Mouse (Mus musculus): ENCODE results near the gene Pitpnc1.
A peak's percentile ranks its signal among the peaks of the same experiment; 100 is the strongest.

Gene Pitpnc1

GRCm38 (mm10) chr11:107276898-107277297 is 193.6 kb downstream of the Pitpnc1 start:
- no peak for DNase-seq (ENCODE audit: low read depth)

- no peak for DNase-seq (ENCODE audit: low read depth)
Measured at GRCm38 (mm10) chr11:107276337-107276736, 194.2 kb downstream of the Pitpnc1 start.

GRCm38 (mm10) chr11:107275902-107276301 is 194.6 kb downstream of the Pitpnc1 start:
- DNase-seq (ENCODE audit: low read depth), result peak; percentile 14

DNA sequence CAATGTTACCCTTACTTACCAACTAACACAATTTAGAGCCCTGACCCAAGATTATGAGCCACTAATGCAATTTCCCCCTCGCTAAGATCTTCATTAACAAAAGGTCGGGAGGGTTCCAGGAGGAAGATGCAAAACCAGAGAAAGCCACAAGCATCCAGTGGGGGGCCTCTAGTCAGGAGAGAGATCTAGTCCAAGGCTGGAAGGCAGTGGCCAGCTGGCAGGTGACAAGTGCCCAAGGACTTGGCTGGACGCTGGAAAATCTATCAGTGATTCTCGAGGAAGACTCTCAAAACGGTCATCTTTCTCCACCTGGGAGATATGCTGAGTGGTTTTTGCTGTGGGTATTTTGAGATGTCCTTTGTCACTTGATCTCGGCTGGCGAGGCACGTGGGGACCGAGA is 196.3 kb downstream of the Pitpnc1 start:
- no peak for DNase-seq (ENCODE audit: low read depth)

- no peak for DNase-seq (ENCODE audit: low read depth)
Measured at GRCm38 (mm10) chr11:107272351-107272975, 198.0 kb downstream of the Pitpnc1 start.

DNA sequence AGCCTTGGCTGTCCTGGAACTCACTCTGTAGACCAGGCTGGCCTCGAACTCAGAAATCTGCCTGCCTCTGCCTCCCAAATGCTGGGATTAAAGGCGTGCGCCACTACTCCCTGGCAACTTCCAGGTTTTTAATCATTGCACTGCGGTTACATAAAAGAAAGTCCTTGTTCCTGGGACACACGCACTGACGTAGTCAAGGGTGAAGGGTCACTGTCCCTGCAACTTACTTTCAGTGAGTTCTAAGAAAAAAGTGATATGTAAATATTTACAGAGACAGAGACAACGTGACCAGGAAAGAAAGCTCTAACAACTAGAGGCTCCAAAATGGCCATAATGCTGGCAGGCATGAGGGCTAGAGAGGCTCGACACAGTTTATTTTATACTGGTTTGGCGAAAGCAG is 199.9 kb downstream of the Pitpnc1 start:
- no peak for DNase-seq (ENCODE audit: low read depth)

GRCm38 (mm10) chr11:107267522-107267921 is 203.0 kb downstream of the Pitpnc1 start:
- DNase-seq (ENCODE audit: low read depth), result no peak

- DNase-seq (ENCODE audit: low read depth), result no peak
Measured at GRCm38 (mm10) chr11:107265861-107266260, 204.6 kb downstream of the Pitpnc1 start.

DNA sequence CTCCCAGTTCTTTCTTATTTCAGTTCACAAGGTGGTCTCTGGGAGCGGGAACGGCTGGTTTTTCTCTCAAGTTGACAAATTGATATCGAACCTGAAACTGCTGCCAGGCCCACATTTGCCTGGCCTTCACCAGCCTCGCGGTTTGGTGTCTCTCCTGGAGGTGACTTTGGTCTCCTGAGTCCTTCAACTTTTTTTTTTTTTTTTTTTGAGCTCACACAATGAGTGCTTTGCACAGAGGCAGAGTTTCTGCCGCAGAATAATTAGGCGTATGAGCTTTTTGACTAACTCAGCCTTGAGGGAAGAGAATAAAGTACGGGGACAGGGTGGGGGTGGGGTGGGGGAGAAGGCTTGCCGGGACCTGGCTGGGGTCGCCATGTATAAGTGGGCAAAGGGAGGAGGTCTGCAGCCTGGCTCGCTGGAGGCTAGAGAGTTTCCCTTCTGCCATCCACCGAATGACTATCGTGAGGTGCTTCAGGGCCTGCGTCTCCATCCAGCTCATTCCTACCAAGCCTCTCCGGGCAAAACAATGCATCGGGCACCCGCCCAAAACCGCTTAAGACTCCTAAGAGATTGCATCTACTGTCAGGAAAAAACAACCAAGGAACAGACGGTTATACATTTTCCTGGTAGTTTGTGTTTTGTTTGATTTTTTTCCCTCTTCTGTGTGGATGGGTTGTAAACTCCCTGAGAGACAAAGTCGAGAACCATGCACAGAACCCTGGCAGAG is 205.4 kb downstream of the Pitpnc1 start:
- DNase-seq (ENCODE audit: low read depth), result no peak

DNA sequence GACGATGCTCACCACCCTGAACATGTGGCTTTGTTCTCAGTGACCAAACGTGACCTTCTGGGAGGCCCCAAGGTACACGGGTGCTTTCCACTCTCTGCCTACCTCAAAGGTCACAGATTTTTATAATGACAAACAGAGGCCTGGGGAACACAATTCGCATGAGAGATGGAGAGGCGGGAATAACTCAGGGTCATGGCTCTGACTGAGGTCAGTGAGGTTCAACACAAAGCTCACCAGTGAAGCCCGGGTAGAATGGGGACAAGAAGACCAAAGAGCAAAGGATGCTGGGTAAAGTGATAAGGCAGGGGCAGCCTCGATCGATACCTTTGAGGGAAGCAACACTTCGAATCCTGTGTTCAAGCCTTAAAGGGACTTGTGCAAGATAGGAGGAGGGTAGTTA is 206.7 kb downstream of the Pitpnc1 start:
- DNase-seq (ENCODE audit: low read depth), result no peak

DNA sequence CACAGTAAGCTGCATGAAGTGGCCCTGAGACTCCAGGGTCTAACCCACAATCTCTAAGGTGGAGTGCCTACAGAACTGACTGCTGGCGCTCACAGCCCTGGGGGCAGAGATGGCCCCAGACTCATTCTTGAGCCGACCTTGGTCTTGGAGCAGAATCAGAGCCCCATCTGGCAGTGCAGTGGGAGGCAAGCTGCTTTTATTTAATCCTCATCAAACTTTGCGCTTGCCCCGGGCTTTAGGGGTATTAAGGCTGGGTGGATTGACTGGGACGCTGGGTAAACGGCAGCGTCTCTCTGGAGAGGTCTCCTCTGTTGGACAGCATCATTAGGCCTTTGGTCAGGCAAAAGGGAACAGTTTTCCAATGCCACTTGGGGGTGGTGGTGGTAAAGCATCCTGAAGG is 211.1 kb downstream of the Pitpnc1 start:
- DNase-seq (ENCODE audit: low read depth), result no peak

- peak; percentile 17 for DNase-seq (ENCODE audit: low read depth)
Measured at GRCm38 (mm10) chr11:107255185-107255584, 215.3 kb downstream of the Pitpnc1 start.

DNA sequence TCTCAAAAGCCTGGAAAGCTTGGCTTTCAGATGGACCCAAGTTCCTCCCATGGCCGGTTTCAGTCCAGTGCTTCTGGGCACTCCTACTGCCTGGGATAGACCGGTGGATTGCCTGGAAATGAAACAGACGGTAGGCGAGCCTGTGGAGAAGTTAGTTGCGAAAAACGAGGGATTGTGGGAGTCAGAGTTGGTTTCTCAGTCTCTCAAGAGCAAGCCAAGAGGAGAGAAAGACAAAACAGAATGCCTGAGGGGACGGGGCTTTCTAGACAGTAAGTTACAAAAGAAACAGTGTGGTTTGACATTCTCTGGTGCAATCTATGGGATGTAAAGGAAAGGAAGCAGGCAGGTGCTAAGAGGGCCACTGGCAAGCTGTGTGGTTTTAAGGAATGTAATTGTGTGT is 216.3 kb downstream of the Pitpnc1 start:
- DNase-seq (ENCODE audit: low read depth), result no peak

- no peak for DNase-seq (ENCODE audit: low read depth)
Measured at GRCm38 (mm10) chr11:107252026-107252425, 218.5 kb downstream of the Pitpnc1 start.

DNA sequence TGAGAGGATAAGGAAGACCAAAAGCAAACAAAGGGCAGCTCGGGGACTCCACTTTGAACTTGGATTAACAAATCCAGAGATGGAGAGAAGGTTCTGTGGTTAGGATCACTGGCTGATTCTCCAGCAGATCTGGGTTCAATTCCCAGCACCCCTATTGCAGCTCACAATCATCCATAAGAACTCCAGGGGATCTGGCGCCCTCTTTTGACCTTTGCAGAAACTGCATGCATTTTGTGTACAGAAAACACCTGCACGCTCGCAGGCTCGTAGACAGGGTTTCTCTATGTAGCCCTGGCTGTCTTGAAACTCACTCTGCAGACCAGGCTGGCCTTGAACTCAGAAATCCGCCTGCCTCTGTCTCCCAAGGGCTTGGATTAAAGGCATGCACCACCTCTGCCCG is 219.0 kb downstream of the Pitpnc1 start:
- DNase-seq (ENCODE audit: low read depth), result no peak

DNA sequence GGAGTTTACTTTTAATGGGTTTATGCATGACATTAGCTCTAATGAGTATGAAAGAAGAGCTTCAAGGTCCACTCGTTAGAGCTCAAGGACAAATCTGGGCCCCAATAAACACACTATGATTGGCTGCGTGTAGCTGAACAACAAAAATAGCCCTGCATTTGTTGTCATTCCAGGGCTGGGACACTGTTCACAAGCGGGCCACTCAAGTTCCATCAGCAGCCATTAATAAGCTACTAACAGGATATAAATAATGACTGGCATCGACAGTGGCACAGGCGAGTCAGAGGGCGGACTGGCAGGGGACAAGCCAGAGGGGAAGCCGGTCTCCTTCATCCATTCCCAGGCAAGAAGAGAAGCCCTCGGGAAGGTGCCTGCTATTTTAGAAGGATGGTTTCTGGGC is 219.6 kb downstream of the Pitpnc1 start:
- DNase-seq (ENCODE audit: low read depth), result no peak

- DNase-seq (ENCODE audit: low read depth), result no peak
Measured at GRCm38 (mm10) chr11:107248753-107249152, 221.7 kb downstream of the Pitpnc1 start.

DNA sequence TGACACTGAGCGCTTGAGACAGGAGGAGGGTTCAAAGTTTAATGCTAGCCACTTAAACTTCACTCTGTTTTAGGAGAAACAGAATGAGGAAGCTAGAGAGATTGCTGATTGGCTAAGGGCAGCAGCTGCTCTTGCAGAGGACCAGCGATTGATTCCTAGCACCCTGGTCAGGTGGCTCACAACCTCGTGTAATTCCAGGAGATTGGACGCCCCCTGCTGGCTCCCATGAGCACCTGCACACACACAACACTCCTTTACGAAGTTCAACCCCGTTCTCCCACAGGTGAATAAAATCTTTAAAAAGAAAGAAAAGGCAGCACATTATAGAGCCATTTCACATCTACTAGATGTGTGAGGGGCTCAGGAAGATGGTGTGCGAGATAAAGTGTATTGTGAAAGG is 224.8 kb downstream of the Pitpnc1 start:
- DNase-seq (ENCODE audit: low read depth), result no peak

- DNase-seq (ENCODE audit: low read depth), result no peak
Measured at GRCm38 (mm10) chr11:107243126-107243525, 227.4 kb downstream of the Pitpnc1 start.

DNA sequence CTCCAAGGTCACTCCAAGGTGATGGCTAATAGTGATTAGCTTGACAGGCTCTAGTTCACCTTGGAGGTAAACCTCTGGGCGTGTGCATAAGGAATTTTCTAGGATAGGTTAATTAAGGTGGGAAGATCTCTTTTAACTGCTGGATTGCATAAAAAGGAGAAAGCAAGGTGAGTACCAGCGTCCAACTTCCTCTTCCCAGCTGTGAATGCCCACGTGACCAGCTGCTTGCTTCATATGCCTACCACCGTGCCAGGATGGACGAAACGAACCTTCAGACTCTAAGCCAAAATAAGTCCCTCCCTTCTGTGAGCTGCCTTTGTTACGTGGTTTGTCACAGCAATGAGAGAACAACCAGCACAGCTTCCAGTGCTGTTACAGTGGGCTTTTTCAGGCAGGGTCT is 228.8 kb downstream of the Pitpnc1 start:
- DNase-seq (ENCODE audit: low read depth), result no peak

GRCm38 (mm10) chr11:107238506-107238905 is 232.0 kb downstream of the Pitpnc1 start:
- DNase-seq (ENCODE audit: low read depth), result no peak

GRCm38 (mm10) chr11:107237532-107237931 is 233.0 kb downstream of the Pitpnc1 start:
- DNase-seq (ENCODE audit: low read depth), result no peak

GRCm38 (mm10) chr11:107233252-107233890 is 237.1 kb downstream of the Pitpnc1 start:
- DNase-seq (ENCODE audit: low read depth), result no peak
